Mouse (Mus musculus) heart, embryonic 11.5 days (tissue): ENCODE data around the gene Map3k6. TPM values are rescaled to one million over a fixed set of nuclear protein-coding genes. Genes with fewer than 3 reads are reported as not detected.

Source experiments
- ATAC-seq: fragments of 200-750 bp; cut with Nextera tagmentation; replicated peaks from 2 replicates; pipeline ENCODE4 v1.8.0; 2017; ENCODE audit warnings: moderate library complexity; ENCODE audit not compliant: insufficient number of reproducible peaks, low FRiP score, low TSS enrichment
- H3K27ac ChIP-seq: fragments of 300-500 bp; sonication (generic); 2 replicates; pipeline ENCODE4 v1.5.1; 2014; ENCODE audit warnings: mild to moderate bottlenecking, low read depth, low read length
- H3K27me3 ChIP-seq: fragments of 300-500 bp; sonication (generic); 2 replicates; pipeline ENCODE4 v1.6.1; 2014; ENCODE audit warnings: mild to moderate bottlenecking, low read length, mixed read lengths; ENCODE audit not compliant: control insufficient read depth, insufficient read depth
- H3K36me3 ChIP-seq: fragments of 300-500 bp; sonication (generic); 2 replicates; pipeline ENCODE4 v1.6.1; 2014; ENCODE audit warnings: mild to moderate bottlenecking, low read length, moderate library complexity, mixed read lengths; ENCODE audit not compliant: control insufficient read depth, insufficient read depth
- H3K4me1 ChIP-seq: fragments of 300-500 bp; sonication (generic); 2 replicates; pipeline ENCODE4 v1.6.1; 2014; ENCODE audit warnings: low read length; ENCODE audit not compliant: control insufficient read depth, insufficient read depth
- H3K4me2 ChIP-seq: fragments of 300-500 bp; sonication (generic); 2 replicates; pipeline ENCODE4 v1.6.1; 2014; ENCODE audit warnings: mild to moderate bottlenecking, moderate library complexity
- H3K4me3 ChIP-seq: fragments of 300-500 bp; sonication (generic); 2 replicates; pipeline ENCODE4 v1.5.1; 2014; ENCODE audit warnings: low read depth, low read length
- H3K9ac ChIP-seq: fragments of 300-500 bp; sonication (generic); 2 replicates; pipeline ENCODE4 v1.6.1; 2014; ENCODE audit warnings: mild to moderate bottlenecking, low read depth, low read length, moderate library complexity
- H3K9me3 ChIP-seq: fragments of 300-500 bp; sonication (generic); replicated peaks from 2 replicates; pipeline ENCODE4 v1.6.1; 2016; ENCODE audit warnings: low read length; ENCODE audit not compliant: control insufficient read depth
- WGBS: fragments of 180-500 bp; shearing (Covaris S2); extraction: QIAGEN DNeasy Blood & Tissue Kit; methylation state at CpG from one replicate; pipeline ENCODE4 v1.1.7; 2014; ENCODE audit not compliant: insufficient replicate concordance; 5-methylcytosine and 5-hydroxymethylcytosine counted together
- polyA plus RNA-seq: library from polyadenylated mRNA; unstranded; fragments of >200 nt; fragmentation: Nextera tagmentation; extraction: Ambion mirVana; gene quantifications from 2 replicates; pipeline ENCODE4 v1.2.1, GENCODE M21; 2014

Map3k6 gene
- polyA plus RNA-seq, 1 experiment from 2014 or later, result 1.7 TPM

GRCm38 (mm10) chr4:133221701-133222100, 18.9 kb upstream of the Map3k6 start:
- Histone ChIP-seq H3K9me3 (no peaks in the 10 kb centered on the region), H3K4me2 (no peak overlapping the region), H3K9ac (no peak overlapping the region), H3K36me3 (no peaks in the 10 kb centered on the region), H3K27me3 (peaks cover 35% of the 10 kb centered on the region), H3K4me3 (no peak overlapping the region), H3K4me1 (peaks cover 4% of the 10 kb centered on the region; the same call in 1 of the 2 replicates), H3K27ac (no peak overlapping the region)
- WGBS, result 72% methylated on average over 8 of the region's 8 CpGs
- ATAC-seq, result no peak

- H3K27me3 ChIP-seq, result peaks cover 35% of the 10 kb centered on the region
- H3K9ac ChIP-seq, result no peak overlapping the region
- no peak for ATAC-seq
Measured at GRCm38 (mm10) chr4:133223875-133224274, 16.7 kb upstream of the Map3k6 start.

GRCm38 (mm10) chr4:133226073-133226472, 14.5 kb upstream of the Map3k6 start:
- Histone ChIP-seq H3K9ac (no peak overlapping the region), H3K4me2 (no peak overlapping the region), H3K9me3 (no peaks in the 10 kb centered on the region), H3K27ac (no peak overlapping the region), H3K4me3 (no peak overlapping the region), H3K36me3 (no peaks in the 10 kb centered on the region), H3K27me3 (peaks cover 21% of the 10 kb centered on the region), H3K4me1 (no peaks in the 10 kb centered on the region)
- WGBS, result 68% methylated on average over 10 of the region's 10 CpGs
- ATAC-seq, result no peak

More at GRCm38 (mm10) chr4:133223875-133224274, 16.7 kb upstream of the Map3k6 start:
- Histone ChIP-seq H3K9me3 (no peaks in the 10 kb centered on the region), H3K36me3 (no peaks in the 10 kb centered on the region), H3K4me2 (no peak overlapping the region), H3K4me1 (peaks cover 4% of the 10 kb centered on the region; the same call in 1 of the 2 replicates), H3K4me3 (no peak overlapping the region), H3K27ac (no peak overlapping the region)
- 61% methylated on average over 5 of the region's 5 CpGs for WGBS

GRCm38 (mm10) chr4:133227636-133228035, 13.0 kb upstream of the Map3k6 start:
- 68% methylated on average over 8 of the region's 8 CpGs for WGBS
- no peaks in the 10 kb centered on the region for H3K9me3 ChIP-seq
- H3K4me2 ChIP-seq, result no peak overlapping the region
- H3K9ac ChIP-seq, result no peak overlapping the region
- no peak overlapping the region for H3K27ac ChIP-seq
- H3K4me3 ChIP-seq, result no peak overlapping the region
- no peaks in the 10 kb centered on the region for H3K4me1 ChIP-seq
- ATAC-seq, result no peak
- H3K36me3 ChIP-seq, result no peaks in the 10 kb centered on the region
- peaks cover 7% of the 10 kb centered on the region; the same call in 1 of the 2 replicates for H3K27me3 ChIP-seq

- no peak for ATAC-seq
- H3K9ac ChIP-seq, result no peak overlapping the region
- H3K27me3 ChIP-seq, result no peaks in the 10 kb centered on the region
- no peaks in the 10 kb centered on the region for H3K36me3 ChIP-seq
- no peak overlapping the region for H3K4me3 ChIP-seq
- no peaks in the 10 kb centered on the region for H3K9me3 ChIP-seq
- WGBS, result 77% methylated on average over 8 of the region's 8 CpGs
- H3K4me1 ChIP-seq, result no peaks in the 10 kb centered on the region
- no peak overlapping the region for H3K27ac ChIP-seq
- H3K4me2 ChIP-seq, result no peak overlapping the region
Measured at GRCm38 (mm10) chr4:133229582-133229981, 11.0 kb upstream of the Map3k6 start.

- H3K36me3 ChIP-seq, result no peaks in the 10 kb centered on the region
- H3K27ac ChIP-seq, result no peak overlapping the region
- H3K9me3 ChIP-seq, result no peaks in the 10 kb centered on the region
- WGBS, result 31% methylated on average over 10 of the region's 10 CpGs
- H3K4me1 ChIP-seq, result no peaks in the 10 kb centered on the region
- H3K9ac ChIP-seq, result no peak overlapping the region
- 0 out of 2 replicates have a peak, but pooled peaks cover 4% of the 10 kb centered on the region for H3K27me3 ChIP-seq
- H3K4me2 ChIP-seq, result no peak overlapping the region
- ATAC-seq, result no peak; the same call in 1 of the 2 replicates
- H3K4me3 ChIP-seq, result no peak overlapping the region
Measured at GRCm38 (mm10) chr4:133233285-133233976, 7.2 kb upstream of the Map3k6 start.

- H3K9ac ChIP-seq, result no peak overlapping the region
- ATAC-seq, result no peak
- 52% methylated on average over 5 of the region's 5 CpGs for WGBS
Measured at GRCm38 (mm10) chr4:133234771-133235170, 5.8 kb upstream of the Map3k6 start.

GRCm38 (mm10) chr4:133235415-133235814, 5.2 kb upstream of the Map3k6 start:
- Histone ChIP-seq H3K4me1 (peaks cover under 1% of the 10 kb centered on the region; the same call in 1 of the 2 replicates), H3K4me2 (no peak overlapping the region), H3K4me3 (no peak overlapping the region), H3K36me3 (no peaks in the 10 kb centered on the region), H3K27me3 (0 out of 2 replicates have a peak, but pooled peaks cover 4% of the 10 kb centered on the region), H3K27ac (no peak overlapping the region), H3K9me3 (no peaks in the 10 kb centered on the region), H3K9ac (no peak overlapping the region)
- WGBS, result 72% methylated on average over 5 of the region's 5 CpGs
- no peak for ATAC-seq

More at GRCm38 (mm10) chr4:133234771-133235170, 5.8 kb upstream of the Map3k6 start:
- no peaks in the 10 kb centered on the region for H3K4me1 ChIP-seq
- no peak overlapping the region for H3K27ac ChIP-seq
- H3K36me3 ChIP-seq, result no peaks in the 10 kb centered on the region
- H3K9me3 ChIP-seq, result no peaks in the 10 kb centered on the region
- H3K4me2 ChIP-seq, result no peak overlapping the region
- no peak overlapping the region for H3K4me3 ChIP-seq
- 0 out of 2 replicates have a peak, but pooled peaks cover 4% of the 10 kb centered on the region for H3K27me3 ChIP-seq

GRCm38 (mm10) chr4:133237911-133238310, 2.7 kb upstream of the Map3k6 start:
- peaks cover 15% of the 10 kb centered on the region for H3K27me3 ChIP-seq

More at GRCm38 (mm10) chr4:133237911-133238310, 2.7 kb upstream of the Map3k6 start:
- Histone ChIP-seq H3K4me1 (peaks cover 8% of the 10 kb centered on the region), H3K4me3 (no peak overlapping the region), H3K36me3 (no peaks in the 10 kb centered on the region), H3K9ac (no peak overlapping the region), H3K9me3 (no peaks in the 10 kb centered on the region), H3K27ac (no peak overlapping the region), H3K4me2 (no peak overlapping the region)
- 52% methylated on average over 4 of the region's 4 CpGs for WGBS
- no peak for ATAC-seq
